Mouse (Mus musculus) kidney, postnatal 0 days (tissue): ENCODE measurements around the gene Creld2. TPM values are rescaled to one million over a fixed set of nuclear protein-coding genes. Genes with fewer than 3 reads are reported as not detected.

Experiments used
- ATAC-seq: fragments of 200-750 bp; cut with Nextera tagmentation; replicated peaks from 2 replicates; pipeline ENCODE4 v1.8.0; 2017; ENCODE audit warnings: low read depth, moderate number of reproducible peaks, moderate TSS enrichment, moderate library complexity; ENCODE audit not compliant: low FRiP score
- DNase-seq: peaks from one replicate; pipeline ENCODE4 v3.0.0-alpha.2; 2016; ENCODE audit warnings: low spot score
- H3K27ac ChIP-seq: fragments of 300-500 bp; sonication (generic); 2 replicates; pipeline ENCODE4 v1.5.1; 2014; ENCODE audit warnings: mild to moderate bottlenecking
- H3K27me3 ChIP-seq: fragments of 300-500 bp; sonication (generic); 2 replicates; pipeline ENCODE4 v1.6.1; 2014; ENCODE audit warnings: low read length, mixed read lengths; ENCODE audit not compliant: insufficient read depth
- H3K36me3 ChIP-seq: fragments of 300-500 bp; sonication (generic); 2 replicates; pipeline ENCODE4 v1.6.1; 2014; ENCODE audit warnings: low read length, mixed read lengths; ENCODE audit not compliant: insufficient read depth
- H3K4me1 ChIP-seq: fragments of 300-500 bp; sonication (generic); replicated peaks from 2 replicates; pipeline ENCODE4 v1.6.1; 2014; ENCODE audit warnings: antibody characterized with exemption, low read length, mixed read lengths; ENCODE audit not compliant: insufficient read depth
- H3K4me2 ChIP-seq: fragments of 300-500 bp; sonication (generic); 2 replicates; pipeline ENCODE4 v1.6.1; 2014; ENCODE audit warnings: mild to moderate bottlenecking, low read length, moderate library complexity, mixed read lengths
- H3K4me3 ChIP-seq: fragments of 300-500 bp; sonication (generic); replicated peaks from 2 replicates; pipeline ENCODE4 v1.5.1; 2014; ENCODE audit warnings: low read depth, low read length
- H3K9ac ChIP-seq: fragments of 300-500 bp; sonication (generic); 2 replicates; pipeline ENCODE4 v1.6.1; 2014; ENCODE audit warnings: low read depth, low read length
- H3K9me3 ChIP-seq: fragments of 300-500 bp; sonication (generic); replicated peaks from 2 replicates; pipeline ENCODE4 v1.6.1; 2016; ENCODE audit warnings: low read length, inconsistent platforms, mixed read lengths
- CTCF ChIP-seq: IDR thresholded peaks from 2 replicates; pipeline ENCODE4 v1.5.1; 2016; ENCODE audit warnings: antibody characterized with exemption, low read depth, mild to moderate bottlenecking, moderate library complexity
- WGBS: fragments of 180-500 bp; shearing (Covaris S2); extraction: QIAGEN DNeasy Blood & Tissue Kit; methylation state at CpG from one replicate; pipeline ENCODE4 v1.1.7; 2014; 5-methylcytosine and 5-hydroxymethylcytosine counted together
- polyA plus RNA-seq: library from polyadenylated mRNA; unstranded; fragments of >200 nt; fragmentation: Nextera tagmentation; extraction: Ambion mirVana; gene quantifications from 2 replicates; pipeline ENCODE4 v1.2.1, GENCODE M21; 2015

The Creld2 gene
- polyA plus RNA-seq, 1 experiment from 2014 or later, result 79.0 TPM

- no peaks in the 10 kb centered on the region for H3K9me3 ChIP-seq
- H3K27ac ChIP-seq, result peak overlapping the region; percentile 96
- H3K36me3 ChIP-seq, result peaks cover 23% of the 10 kb centered on the region
- peak overlapping the region; percentile 89 for H3K9ac ChIP-seq
- ATAC-seq (peak; percentile 47), DNase-seq (peak; percentile 99)
- WGBS, result 2% methylated on average over 35 of the region's 39 CpGs
- peaks cover 42% of the 10 kb centered on the region for H3K4me1 ChIP-seq
- peak overlapping the region; percentile 91 for H3K4me2 ChIP-seq
- no peaks in the 10 kb centered on the region for H3K27me3 ChIP-seq
- no peak; the same call in 1 of the 2 replicates for TF ChIP-seq CTCF
- H3K4me3 ChIP-seq, result peak overlapping the region; percentile 83
These were observed 44.3 kb downstream of the Creld2 start for GRCm38 (mm10) chr15:88863695-88864231.

GRCm38 (mm10) chr15:88864270-88865030 lies 45.0 kb downstream of the Creld2 start:
- H3K36me3 ChIP-seq, result peaks cover 23% of the 10 kb centered on the region
- H3K4me3 ChIP-seq, result peak overlapping the region; percentile 83
- peak overlapping the region; percentile 89 for H3K9ac ChIP-seq
- TF ChIP-seq CTCF, result peak; percentile 35; the same call in 1 of the 2 replicates
- H3K27me3 ChIP-seq, result no peaks in the 10 kb centered on the region
- H3K9me3 ChIP-seq, result no peaks in the 10 kb centered on the region
- 21% methylated on average over 22 of the region's 22 CpGs for WGBS
- H3K4me2 ChIP-seq, result peak overlapping the region; percentile 91
- ATAC-seq (peak; percentile 4; the same call in 1 of the 2 replicates), DNase-seq (peak; percentile 16)
- H3K27ac ChIP-seq, result peak overlapping the region; percentile 96
- peaks cover 42% of the 10 kb centered on the region for H3K4me1 ChIP-seq

- DNase-seq, result no peak
- ATAC-seq, result no peak
- Histone ChIP-seq H3K27me3 (no peaks in the 10 kb centered on the region), H3K36me3 (peaks cover 23% of the 10 kb centered on the region), H3K4me3 (peak overlapping the region; percentile 83), H3K4me2 (peak overlapping the region; percentile 91), H3K4me1 (peaks cover 42% of the 10 kb centered on the region), H3K27ac (peak overlapping the region; percentile 96), H3K9me3 (no peaks in the 10 kb centered on the region), H3K9ac (peak overlapping the region; percentile 89; the same call in 1 of the 2 replicates)
- TF ChIP-seq CTCF, result no peak
- WGBS, result 55% methylated on average over 14 of the region's 14 CpGs
These were observed 45.6 kb downstream of the Creld2 start for GRCm38 (mm10) chr15:88865061-88865460.

GRCm38 (mm10) chr15:88865888-88866695 lies 46.6 kb downstream of the Creld2 start:
- no peak overlapping the region for H3K4me3 ChIP-seq
- no peaks in the 10 kb centered on the region for H3K27me3 ChIP-seq
- DNase-seq, result no peak
- ATAC-seq, result no peak
- H3K4me1 ChIP-seq, result peaks cover 40% of the 10 kb centered on the region
- WGBS, result 69% methylated on average over 4 of the region's 4 CpGs
- H3K27ac ChIP-seq, result peak overlapping the region; percentile 87
- H3K36me3 ChIP-seq, result peaks cover 23% of the 10 kb centered on the region
- H3K9ac ChIP-seq, result peak overlapping the region; percentile 44; the same call in 1 of the 2 replicates
- H3K4me2 ChIP-seq, result peak overlapping the region; percentile 91
- H3K9me3 ChIP-seq, result no peaks in the 10 kb centered on the region
- no peak for TF ChIP-seq CTCF

- ATAC-seq, result no peak
These were observed 47.5 kb downstream of the Creld2 start for GRCm38 (mm10) chr15:88866934-88867356.

More at GRCm38 (mm10) chr15:88866934-88867356, 47.5 kb downstream of the Creld2 start:
- no peaks in the 10 kb centered on the region for H3K27me3 ChIP-seq
- H3K4me2 ChIP-seq, result peak overlapping the region; percentile 91; the same call in 1 of the 2 replicates
- H3K4me3 ChIP-seq, result no peak overlapping the region
- no peak for TF ChIP-seq CTCF
- peaks cover 35% of the 10 kb centered on the region for H3K4me1 ChIP-seq
- peak overlapping the region; percentile 44; the same call in 1 of the 2 replicates for H3K9ac ChIP-seq
- no peaks in the 10 kb centered on the region for H3K9me3 ChIP-seq
- 30% methylated on average over 7 of the region's 7 CpGs for WGBS
- peak overlapping the region; percentile 87 for H3K27ac ChIP-seq
- H3K36me3 ChIP-seq, result peaks cover 23% of the 10 kb centered on the region
- DNase-seq, result no peak
